Mouse (Mus musculus): ENCODE measurements at regions not wholly inside any gene's neighbourhood (a gene's known extent, or its start where the extent isn't known, plus 50 kb on each side); places are given as distances from the start of the nearest gene placed in this dataset.

DNA sequence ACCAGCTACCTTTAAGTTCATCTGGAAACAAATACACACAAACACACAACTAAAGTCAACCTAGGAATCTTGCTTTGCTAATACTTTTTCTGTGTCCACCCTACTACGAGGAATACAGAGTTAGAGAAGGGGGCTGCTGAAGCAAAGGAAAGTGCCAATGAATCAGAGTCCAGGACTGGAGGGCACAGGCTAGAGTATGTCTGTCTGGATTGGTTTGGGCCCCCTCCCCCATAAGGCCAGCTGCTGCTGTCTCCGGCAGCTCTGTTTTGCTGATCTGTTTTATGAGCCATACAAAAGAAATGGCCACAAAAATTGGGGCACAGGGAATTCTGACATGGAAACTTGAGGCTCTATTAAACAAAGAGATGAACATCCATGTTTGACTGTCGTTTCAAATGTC lies 74.8 kb upstream of the Slc25a13 start:
- Histone ChIP-seq H3K4me1 (replicated peaks; ENCODE audit: low read depth, low read length) (no peaks in the 10 kb centered on the region), H3K4me3 (replicated peaks; ENCODE audit: low read length) (no peak overlapping the region), H3K9me3 (ENCODE audit: low read length) (peaks cover 14% of the 10 kb centered on the region; the same call in 1 of the 2 replicates), H3K36me3 (ENCODE audit: insufficient read depth, low read length) (no peaks in the 10 kb centered on the region), H3K27me3 (ENCODE audit: insufficient read depth, low read length) (peaks cover 9% of the 10 kb centered on the region)
- TF ChIP-seq NANOG (IDR thresholded peaks at IDR 0.05; ENCODE audit: borderline replicate concordance, low read length), result no peak
- no peak for TF ChIP-seq CTCF (conservative IDR thresholded peaks at IDR 0.05; ENCODE audit: low read length)
- TF ChIP-seq POU5F1 (IDR thresholded peaks at IDR 0.05; ENCODE audit: borderline replicate concordance, low read length), result no peak

DNA sequence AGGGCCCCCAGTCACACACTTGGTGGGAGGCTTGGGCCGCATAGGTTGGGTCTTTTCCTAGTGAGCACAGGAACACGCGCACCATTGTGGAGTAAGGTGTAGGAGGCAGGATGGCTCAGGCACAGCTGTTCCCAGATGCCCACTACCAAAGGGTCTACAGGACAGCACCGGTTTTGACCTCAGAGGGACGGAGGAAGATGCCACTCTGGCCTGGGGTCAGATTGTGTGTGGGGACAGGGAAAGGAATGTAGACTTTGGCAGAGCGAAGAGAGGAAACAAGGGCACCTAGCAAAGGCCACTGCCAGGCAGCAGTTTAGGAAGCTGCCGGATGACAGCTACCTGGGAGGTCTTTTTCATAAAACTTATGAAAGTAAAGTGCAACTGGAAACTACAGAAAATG lies 73.5 kb upstream of the Slc25a13 start:
- peaks cover under 1% of the 10 kb centered on the region; the same call in 1 of the 2 replicates for H3K9me3 ChIP-seq (ENCODE audit: low read length)
- H3K4me1 ChIP-seq (replicated peaks; ENCODE audit: low read depth, low read length), result no peaks in the 10 kb centered on the region
- peaks cover 9% of the 10 kb centered on the region for H3K27me3 ChIP-seq (ENCODE audit: insufficient read depth, low read length)
- TF ChIP-seq CTCF (conservative IDR thresholded peaks at IDR 0.05; ENCODE audit: low read length) (no peak), POU5F1 (IDR thresholded peaks at IDR 0.05; ENCODE audit: borderline replicate concordance, low read length) (no peak), NANOG (IDR thresholded peaks at IDR 0.05; ENCODE audit: borderline replicate concordance, low read length) (no peak)
- H3K36me3 ChIP-seq (ENCODE audit: insufficient read depth, low read length), result no peaks in the 10 kb centered on the region
- H3K4me3 ChIP-seq (replicated peaks; ENCODE audit: low read length), result no peak overlapping the region

DNA sequence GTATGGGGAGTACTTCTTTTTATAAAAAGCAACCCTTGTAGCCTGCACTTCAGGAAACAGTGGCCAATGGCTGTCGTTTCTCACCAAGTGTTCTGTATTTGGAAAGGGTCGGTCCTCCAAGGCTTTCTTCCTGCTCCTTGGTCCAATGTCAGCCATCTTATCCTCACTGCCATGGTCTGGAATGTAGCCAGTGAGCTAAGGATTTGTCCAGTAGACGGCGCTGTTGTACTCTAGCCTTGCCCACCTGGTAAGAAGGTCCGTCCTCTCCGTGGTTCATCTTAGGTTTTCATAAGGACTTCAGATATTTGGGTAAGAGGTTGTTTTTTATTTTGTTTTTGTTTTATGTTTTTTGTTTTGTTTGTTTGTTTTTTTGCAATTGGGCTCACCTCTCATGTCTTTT lies 72.8 kb upstream of the Slc25a13 start:
- TF ChIP-seq POU5F1 (IDR thresholded peaks at IDR 0.05; ENCODE audit: borderline replicate concordance, low read length) (no peak), NANOG (IDR thresholded peaks at IDR 0.05; ENCODE audit: borderline replicate concordance, low read length) (no peak), CTCF (conservative IDR thresholded peaks at IDR 0.05; ENCODE audit: low read length) (peak; percentile 100)
- no peak overlapping the region for H3K4me3 ChIP-seq (replicated peaks; ENCODE audit: low read length)
- H3K4me1 ChIP-seq (replicated peaks; ENCODE audit: low read depth, low read length), result no peaks in the 10 kb centered on the region
- H3K27me3 ChIP-seq (ENCODE audit: insufficient read depth, low read length), result peaks cover 9% of the 10 kb centered on the region
- H3K9me3 ChIP-seq (ENCODE audit: low read length), result no peaks in the 10 kb centered on the region
- no peaks in the 10 kb centered on the region for H3K36me3 ChIP-seq (ENCODE audit: insufficient read depth, low read length)

DNA sequence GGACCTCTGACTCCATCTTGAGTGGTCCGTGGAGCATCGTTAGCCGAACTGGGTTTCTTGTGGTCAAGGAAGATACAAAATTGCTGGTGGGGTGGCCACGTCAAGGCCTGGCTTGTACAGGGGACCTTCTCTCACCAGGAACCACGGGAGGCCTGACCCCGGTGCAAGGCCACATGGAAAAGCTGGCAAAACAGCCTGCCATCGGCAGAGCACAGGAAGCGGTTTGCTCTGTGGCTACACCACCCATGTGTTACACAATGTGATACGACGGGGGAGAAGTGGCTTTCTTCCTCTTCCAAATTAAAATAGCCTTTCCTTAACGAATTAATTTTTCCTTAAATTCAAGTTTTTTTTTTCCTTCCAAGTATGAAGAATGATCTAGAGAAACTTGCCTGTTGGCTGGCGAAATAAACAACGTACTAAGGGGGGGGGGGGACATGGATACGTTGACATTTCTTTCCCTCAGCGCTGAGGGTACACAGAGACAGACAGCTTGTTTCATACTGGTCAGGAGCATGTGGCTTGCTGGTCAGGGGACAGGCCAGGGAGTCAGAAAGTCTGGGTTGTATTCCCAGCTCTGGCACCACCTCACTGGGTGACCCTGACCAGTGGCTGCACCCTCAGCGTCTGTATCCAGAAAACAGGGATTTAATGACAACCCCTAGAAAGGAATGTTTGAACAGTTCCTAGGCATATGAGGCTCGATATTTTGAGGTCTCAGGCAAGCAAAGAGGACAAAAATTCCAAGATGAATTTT lies 64.0 kb upstream of the Slc25a13 start:
- Histone ChIP-seq H3K9me3 (ENCODE audit: low read length) (peaks cover 5% of the 10 kb centered on the region), H3K36me3 (ENCODE audit: insufficient read depth, low read length) (no peaks in the 10 kb centered on the region), H3K4me3 (replicated peaks; ENCODE audit: low read length) (no peak overlapping the region), H3K27me3 (ENCODE audit: insufficient read depth, low read length) (no peaks in the 10 kb centered on the region), H3K4me1 (replicated peaks; ENCODE audit: low read depth, low read length) (0 out of 2 replicates have a peak, but pooled peaks cover 2% of the 10 kb centered on the region)
- TF ChIP-seq POU5F1 (IDR thresholded peaks at IDR 0.05; ENCODE audit: borderline replicate concordance, low read length) (no peak), CTCF (conservative IDR thresholded peaks at IDR 0.05; ENCODE audit: low read length) (no peak), NANOG (IDR thresholded peaks at IDR 0.05; ENCODE audit: borderline replicate concordance, low read length) (no peak)

DNA sequence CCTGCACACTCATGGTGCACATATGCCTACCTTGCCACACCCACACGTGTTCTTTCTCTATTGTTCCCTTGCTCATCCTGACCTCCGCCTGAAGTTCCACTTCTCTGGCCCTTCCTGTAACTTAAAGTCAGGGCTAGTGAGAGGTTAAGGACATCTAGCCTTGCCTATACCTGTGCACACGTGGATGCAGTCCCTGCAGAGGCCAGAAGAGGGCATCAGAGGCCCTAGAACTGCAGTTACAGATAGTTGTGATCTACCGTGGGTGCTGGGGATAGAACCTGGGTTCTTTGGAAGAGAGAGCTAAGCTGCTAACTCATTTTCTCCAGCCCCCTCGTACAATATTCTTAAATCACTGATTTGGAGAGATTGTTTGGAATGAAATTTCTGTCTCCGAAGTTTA lies 62.7 kb upstream of the Slc25a13 start:
- TF ChIP-seq CTCF (conservative IDR thresholded peaks at IDR 0.05; ENCODE audit: low read length), result peak; percentile 60
- no peak for TF ChIP-seq NANOG (IDR thresholded peaks at IDR 0.05; ENCODE audit: borderline replicate concordance, low read length)
- Histone ChIP-seq H3K27me3 (ENCODE audit: insufficient read depth, low read length) (no peaks in the 10 kb centered on the region), H3K36me3 (ENCODE audit: insufficient read depth, low read length) (no peaks in the 10 kb centered on the region), H3K4me1 (replicated peaks; ENCODE audit: low read depth, low read length) (0 out of 2 replicates have a peak, but pooled peaks cover 2% of the 10 kb centered on the region), H3K4me3 (replicated peaks; ENCODE audit: low read length) (no peak overlapping the region), H3K9me3 (ENCODE audit: low read length) (peaks cover 5% of the 10 kb centered on the region)

DNA sequence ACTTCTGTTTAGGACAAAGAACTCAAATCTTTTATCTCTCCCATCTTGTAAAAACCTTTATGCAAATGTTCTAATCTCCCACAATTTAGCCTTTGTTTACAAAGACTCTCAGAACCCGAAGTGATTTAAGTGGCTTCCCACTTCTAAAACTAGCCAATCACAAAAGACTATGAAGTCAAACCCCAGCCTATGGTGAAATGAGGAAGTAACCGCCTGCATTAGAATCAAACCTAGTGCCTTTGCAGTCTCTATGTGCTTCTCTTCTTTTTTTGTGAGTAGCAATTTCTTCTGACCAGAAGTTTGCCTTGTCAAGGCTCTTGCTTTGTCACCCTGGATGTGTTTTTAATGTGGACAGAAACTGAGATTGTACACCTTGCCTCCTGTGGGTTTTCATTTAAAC lies 53.6 kb upstream of the Slc25a13 start:
- Histone ChIP-seq H3K9me3 (ENCODE audit: low read length) (no peaks in the 10 kb centered on the region), H3K4me3 (replicated peaks; ENCODE audit: low read length) (no peak overlapping the region), H3K4me1 (replicated peaks; ENCODE audit: low read depth, low read length) (no peaks in the 10 kb centered on the region; the same call in 1 of the 2 replicates), H3K27me3 (ENCODE audit: insufficient read depth, low read length) (0 out of 2 replicates have a peak, but pooled peaks cover 3% of the 10 kb centered on the region), H3K36me3 (ENCODE audit: insufficient read depth, low read length) (no peaks in the 10 kb centered on the region)
- TF ChIP-seq CTCF (conservative IDR thresholded peaks at IDR 0.05; ENCODE audit: low read length), result no peak
- TF ChIP-seq POU5F1 (IDR thresholded peaks at IDR 0.05; ENCODE audit: borderline replicate concordance, low read length), result no peak
- no peak for TF ChIP-seq NANOG (IDR thresholded peaks at IDR 0.05; ENCODE audit: borderline replicate concordance, low read length)
